Mouse (Mus musculus) ES-E14 (cell line): ENCODE measurements around the gene U2surp.

Source experiments
- CHD2 ChIP-seq: IDR thresholded peaks from 2 replicates; pipeline ENCODE4 v1.6.1; 2014; ENCODE audit warnings: mild to moderate bottlenecking, low read depth, low read length, inconsistent platforms
- HCFC1 ChIP-seq: IDR thresholded peaks from 2 replicates; pipeline ENCODE4 v1.6.1; 2012; ENCODE audit warnings: low read length, inconsistent platforms, borderline replicate concordance; ENCODE audit not compliant: insufficient read depth
- MAFK ChIP-seq: IDR thresholded peaks from 2 replicates; pipeline ENCODE4 v1.6.1; 2014; ENCODE audit warnings: mild to moderate bottlenecking, low read depth, low read length, inconsistent platforms; ENCODE audit not compliant: insufficient read depth
- ZC3H11A ChIP-seq: IDR thresholded peaks from 2 replicates; pipeline ENCODE4 v1.6.1; 2012; ENCODE audit warnings: low read depth, mild to moderate bottlenecking, inconsistent platforms, low read length, borderline replicate concordance
- ZNF384 ChIP-seq: IDR thresholded peaks from 2 replicates; pipeline ENCODE4 v1.6.1; 2012; ENCODE audit warnings: low read depth, low read length, inconsistent platforms

- no peak for TF ChIP-seq HCFC1
- no peak for TF ChIP-seq MAFK
- TF ChIP-seq ZC3H11A = no peak
- TF ChIP-seq ZNF384 = no peak
- no peak for TF ChIP-seq CHD2
Observed at GRCm38 (mm10) chr9:95525961-95526360, 14.2 kb upstream of the U2surp start.
